Mouse (Mus musculus): ENCODE measurements around the gene Adgrl3.

The Adgrl3 gene

DNA sequence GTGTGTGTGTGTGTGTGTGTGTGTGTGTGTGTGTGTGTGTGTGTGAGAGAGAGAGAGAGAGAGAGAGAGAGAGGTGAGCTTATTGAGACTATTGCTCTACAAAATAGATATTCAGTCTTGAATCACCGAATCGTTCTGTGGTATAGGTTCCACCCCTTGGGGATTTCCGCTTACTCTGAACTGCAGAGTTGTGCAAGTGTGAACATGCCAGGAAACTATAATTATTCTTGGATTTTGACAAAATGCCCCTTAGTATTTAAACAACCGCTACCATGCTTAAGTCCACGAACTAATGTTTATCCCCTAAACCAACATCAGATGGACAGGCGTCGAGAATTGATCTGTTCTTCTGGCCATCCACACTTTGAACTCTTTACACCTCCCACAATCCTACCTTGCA, 57.1 kb downstream of the Adgrl3 start:
- no peak for DNase-seq

DNA sequence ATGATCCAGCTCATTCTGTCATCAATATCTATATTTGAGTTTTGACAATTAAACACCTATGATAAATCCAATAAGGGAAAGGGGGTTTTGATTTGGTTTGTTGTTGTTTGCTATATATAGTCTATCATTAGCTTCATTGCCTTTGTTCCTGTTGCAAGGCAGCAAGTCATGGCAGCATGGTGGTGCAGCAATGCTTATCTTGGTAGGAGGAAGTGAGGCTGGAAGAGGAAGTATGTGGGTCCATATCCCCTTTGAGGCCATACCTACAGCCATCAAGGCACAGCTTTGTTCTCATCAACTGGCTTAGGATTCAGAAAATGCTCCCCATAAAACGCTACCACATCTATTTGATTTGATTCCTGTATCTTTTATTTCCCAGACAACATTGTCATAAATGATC, 58.1 kb downstream of the Adgrl3 start:
- no peak for DNase-seq

DNA sequence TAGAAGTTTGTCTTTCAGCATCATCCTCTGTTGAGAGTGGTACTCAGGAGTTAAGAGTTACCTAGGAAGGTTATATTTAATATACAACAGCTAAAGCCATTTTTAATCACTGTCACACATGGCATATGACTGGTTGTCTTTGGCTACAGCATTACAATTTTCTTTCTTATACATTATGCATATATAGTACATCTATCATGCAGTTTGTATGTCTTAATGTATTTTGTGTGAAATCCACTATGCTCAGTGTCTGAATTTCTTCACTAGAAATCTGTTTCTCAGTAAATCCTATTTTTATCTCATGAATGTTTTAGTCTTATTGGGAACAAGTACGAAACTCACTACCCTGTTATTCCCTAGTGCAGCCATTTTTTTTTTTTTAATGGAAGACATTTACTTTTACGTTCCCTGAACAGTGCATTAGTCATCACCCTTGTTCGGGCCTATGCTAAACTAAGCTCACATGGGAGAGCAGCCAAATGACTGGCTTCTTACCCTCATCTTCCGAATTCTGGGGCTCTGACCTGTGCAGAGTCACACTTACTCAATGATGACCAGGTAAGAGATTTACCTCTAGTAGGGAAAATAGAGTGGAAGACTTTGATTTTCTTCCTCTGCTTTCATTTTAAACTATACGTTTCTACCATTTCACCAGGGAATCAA, 63.9 kb downstream of the Adgrl3 start:
- no peak for DNase-seq

DNA sequence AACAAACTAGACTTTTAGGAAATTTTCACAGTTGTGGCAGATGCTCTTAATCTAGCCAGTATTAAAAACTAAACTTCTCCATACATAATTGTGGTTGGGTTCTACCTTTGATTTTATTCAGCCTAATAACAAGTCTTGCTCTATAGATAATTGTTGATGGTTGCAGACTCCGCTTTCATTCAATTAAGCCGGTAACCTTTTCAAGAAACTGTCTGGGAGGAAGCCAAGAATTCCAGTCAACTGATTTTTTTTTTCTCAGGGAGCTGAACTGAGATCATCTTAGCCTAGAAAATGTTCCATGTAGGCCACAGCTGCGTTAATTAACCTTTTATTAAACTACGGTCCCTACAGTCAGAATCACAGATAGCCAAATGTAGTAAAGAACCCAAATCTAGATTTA, 65.2 kb downstream of the Adgrl3 start:
- no peak for DNase-seq

DNA sequence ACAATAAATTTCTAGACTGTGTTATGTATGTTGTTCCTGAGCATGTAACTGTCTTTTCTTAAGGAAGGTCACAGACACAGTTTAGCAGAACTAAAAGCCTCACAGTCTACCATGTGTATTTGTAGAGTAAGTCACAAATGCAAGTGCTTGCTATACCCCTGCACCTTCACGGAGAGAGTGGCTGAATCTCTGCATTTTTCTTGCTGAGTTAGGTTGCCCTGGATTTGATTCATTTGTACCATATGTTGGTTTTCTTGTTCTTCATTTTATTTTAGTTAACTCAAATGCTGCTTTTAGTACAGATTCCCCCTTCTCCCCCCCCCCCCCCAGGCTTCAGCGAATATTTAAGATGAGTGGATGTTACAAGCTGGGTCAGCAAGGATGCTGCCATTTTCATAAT, 68.7 kb downstream of the Adgrl3 start:
- no peak for DNase-seq

DNA sequence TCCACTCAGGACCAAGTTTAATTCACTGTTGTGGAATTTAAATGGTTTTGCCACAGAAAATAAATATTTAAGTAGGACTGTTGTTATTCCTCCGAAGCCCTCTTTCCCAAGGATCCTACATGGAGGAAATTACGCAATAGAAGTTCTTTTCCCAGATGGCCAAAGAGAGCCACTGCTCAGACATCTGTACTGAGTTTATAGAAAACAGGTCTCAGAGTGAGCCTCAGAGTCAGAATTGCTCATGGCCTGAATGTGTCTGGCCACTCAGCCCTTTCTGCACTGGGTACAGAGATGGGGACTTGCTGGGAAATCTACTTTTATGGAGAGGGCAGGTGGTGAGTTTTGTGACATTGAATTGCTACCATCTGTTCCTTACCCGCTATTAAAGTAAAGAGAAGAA, 74.7 kb downstream of the Adgrl3 start:
- no peak for DNase-seq

DNA sequence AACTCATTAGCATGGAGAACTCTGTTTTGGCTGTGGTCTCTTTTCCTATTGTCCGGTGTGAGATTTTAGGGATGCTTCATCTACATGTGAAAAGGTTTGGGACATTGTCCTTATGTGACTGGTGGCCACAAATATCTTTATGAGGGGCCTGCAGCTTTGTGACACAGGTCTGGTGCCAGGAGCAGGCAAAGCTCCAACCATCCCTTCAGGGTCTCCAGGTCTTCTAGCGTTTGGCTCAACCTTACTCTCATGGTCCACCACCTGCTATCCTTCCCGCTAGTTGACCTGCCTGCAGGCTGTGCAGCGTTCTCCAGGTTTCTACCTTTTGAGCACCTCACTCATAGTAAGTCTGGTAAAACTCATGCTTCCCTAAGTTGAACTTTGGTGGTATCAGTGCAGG, 77.2 kb downstream of the Adgrl3 start:
- no peak for DNase-seq

DNA sequence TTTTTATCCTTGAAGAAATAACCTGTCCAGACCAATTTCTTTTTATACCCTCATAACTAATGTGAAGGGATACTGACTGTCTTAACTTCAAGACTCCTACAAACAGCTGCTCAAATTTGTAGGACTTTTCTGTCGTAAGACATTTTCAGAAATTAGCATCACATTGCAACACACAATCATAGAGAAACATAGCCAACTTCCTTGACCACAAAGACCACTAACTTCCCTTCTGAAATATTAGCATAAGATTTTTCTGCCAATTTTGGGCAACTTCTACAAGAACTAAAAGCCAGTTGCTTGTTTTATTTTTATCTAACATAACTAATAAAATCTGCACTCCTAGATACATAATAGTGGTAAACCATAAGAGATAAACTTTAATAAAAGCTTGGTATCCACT, 87.5 kb downstream of the Adgrl3 start:
- DNase-seq = no peak

DNA sequence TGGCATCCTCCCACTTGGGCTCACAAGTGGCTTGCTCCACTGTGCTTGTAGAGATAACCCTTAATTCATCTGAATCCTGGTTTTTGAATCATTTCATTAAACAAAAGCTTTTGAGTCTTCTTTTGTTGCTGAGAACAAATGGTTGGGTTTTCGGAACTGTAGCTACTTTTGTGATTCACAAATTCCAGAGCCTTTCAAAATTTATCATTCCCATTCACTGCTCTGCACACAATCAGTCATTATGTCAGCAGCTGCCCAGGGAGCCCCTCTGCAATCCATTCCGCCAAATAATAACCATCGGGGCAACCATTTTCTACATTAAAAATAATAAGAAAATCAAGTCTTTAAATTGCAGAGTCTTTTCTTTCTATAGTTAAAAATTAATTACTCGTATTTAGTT, 104.5 kb downstream of the Adgrl3 start:
- DNase-seq = no peak

DNA sequence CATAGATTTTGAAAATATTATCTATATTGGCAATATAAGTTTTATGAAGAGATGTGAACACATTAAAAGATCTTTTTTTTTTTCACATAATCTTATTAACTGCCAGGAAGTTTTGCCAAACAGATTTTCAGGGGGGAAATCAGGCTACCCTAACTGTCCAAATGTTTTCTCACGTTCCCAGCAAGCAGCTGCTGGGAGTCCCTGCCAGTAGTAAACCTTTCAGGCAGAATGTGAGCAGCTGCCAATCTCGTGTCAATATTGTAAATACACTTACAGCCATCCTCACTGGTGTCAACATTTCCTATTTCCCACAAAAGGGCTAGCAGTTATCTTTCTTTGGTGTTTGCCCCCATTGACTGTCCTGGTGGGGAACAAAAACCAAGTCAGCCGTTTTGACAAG, 107.7 kb downstream of the Adgrl3 start:
- DNase-seq = no peak

DNA sequence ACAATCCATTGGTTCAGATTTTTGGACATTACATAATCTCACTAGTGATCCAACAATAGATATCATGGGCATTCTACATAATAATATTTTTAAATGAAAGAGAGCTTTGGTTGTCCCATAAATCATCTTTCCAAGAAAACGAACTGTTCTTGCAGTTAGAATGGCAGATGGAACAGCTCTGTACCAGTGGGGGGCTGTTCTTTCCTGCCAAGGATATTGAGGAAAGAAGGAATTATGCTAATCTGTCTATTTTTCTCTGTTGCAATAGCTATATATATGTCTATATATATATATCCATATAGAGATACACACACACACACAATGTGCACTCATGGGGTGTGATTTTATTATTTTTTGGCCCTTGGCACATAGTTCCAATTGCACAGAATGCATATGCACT, 116.5 kb downstream of the Adgrl3 start:
- no peak for DNase-seq

DNA sequence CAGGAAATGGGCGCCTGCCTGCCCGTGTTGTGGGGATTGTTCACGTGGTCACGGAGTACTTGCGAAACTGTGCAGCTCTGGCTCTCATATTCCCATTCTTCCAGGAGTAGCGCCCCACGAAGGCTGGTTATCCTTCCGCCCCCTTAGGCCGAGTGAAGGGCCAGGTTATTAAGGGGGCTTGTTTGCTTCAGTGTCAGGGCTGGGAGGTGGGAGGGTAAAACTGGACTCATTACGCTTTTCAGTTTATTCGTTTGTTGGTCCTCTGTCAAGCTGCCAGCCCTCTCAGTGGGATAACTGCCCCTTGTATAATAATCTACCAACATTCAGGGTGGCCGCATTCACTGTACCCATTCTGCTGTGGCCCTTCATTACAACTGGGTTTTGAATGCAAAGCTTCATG, 135.9 kb downstream of the Adgrl3 start:
- DNase-seq = no peak

DNA sequence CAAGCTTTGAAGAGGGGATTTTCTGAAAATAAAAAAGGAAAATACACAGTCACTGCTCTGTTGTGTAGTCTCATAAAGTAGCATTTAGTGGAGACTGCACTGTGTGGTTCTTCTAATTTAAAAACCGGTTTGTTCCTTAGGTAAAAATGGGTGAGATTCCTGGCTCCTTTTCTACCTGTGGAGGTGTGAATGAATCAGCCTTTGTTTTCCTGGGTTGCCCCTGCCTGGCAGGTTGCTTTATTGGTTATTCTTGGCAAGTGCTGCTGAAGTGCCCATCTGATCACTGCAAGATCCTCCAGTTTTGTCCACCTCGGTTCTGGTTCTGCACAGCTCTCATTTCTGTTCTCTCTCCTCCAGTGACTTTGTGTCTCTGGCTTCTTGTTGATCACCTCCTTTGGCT, 136.3 kb downstream of the Adgrl3 start:
- DNase-seq = no peak

DNA sequence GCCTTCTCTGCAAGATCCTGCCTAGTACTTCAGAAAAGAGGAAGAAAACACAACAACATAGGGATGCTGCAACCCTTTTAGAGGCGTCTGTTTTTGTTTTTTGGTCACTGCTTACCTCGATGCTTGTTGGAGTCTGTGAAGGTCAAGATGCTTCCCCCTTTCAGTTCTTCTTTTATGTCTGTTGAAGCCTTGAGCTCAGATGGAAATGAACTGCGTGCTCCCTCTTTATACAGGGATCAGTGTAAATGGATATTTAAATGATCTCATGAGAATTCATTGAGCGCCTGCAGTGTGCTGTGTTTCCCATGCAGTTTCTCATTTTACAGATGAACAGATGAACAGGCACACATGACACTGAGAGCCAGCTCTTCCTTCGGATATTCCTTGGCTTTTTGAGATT, 136.9 kb downstream of the Adgrl3 start:
- DNase-seq = no peak

DNA sequence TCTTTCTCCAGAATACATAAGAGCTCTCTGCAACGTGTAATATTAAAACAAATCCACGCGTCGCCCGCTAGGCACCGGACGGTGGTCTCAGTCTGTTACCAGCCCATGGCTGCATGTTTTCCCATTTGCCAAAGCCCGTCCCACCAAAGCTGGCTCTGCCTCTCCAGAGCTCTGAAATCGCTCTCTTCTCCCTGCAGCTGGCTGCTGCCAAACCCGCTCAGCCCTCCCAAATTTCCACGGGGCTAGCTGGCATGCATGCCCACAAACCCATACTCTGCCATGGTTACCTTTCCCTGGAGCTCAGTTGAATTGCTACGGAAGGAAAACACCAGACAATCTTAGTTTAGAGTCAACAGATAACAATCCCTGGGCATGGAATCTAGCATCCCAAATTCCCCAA, 139.1 kb downstream of the Adgrl3 start:
- no peak for DNase-seq

DNA sequence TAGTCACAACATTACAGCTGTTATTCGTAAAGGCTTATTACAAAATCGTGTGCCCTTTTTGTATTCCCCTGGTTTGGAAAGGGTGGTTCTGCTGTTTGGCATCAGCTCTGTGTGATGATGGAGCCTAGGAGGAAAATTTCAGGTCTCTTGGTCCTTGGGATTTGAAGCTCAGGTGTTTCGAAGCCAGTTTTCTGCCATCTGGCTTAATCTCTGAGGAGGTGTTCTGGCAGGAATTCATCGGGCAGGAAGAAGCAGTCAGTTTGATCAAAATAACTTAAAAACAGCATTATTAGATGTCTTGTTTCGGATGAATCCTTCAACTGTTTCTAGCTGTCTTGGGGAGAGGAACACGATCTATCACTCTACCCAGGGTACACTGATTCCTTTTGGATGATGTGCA, 140.5 kb downstream of the Adgrl3 start:
- DNase-seq = no peak

DNA sequence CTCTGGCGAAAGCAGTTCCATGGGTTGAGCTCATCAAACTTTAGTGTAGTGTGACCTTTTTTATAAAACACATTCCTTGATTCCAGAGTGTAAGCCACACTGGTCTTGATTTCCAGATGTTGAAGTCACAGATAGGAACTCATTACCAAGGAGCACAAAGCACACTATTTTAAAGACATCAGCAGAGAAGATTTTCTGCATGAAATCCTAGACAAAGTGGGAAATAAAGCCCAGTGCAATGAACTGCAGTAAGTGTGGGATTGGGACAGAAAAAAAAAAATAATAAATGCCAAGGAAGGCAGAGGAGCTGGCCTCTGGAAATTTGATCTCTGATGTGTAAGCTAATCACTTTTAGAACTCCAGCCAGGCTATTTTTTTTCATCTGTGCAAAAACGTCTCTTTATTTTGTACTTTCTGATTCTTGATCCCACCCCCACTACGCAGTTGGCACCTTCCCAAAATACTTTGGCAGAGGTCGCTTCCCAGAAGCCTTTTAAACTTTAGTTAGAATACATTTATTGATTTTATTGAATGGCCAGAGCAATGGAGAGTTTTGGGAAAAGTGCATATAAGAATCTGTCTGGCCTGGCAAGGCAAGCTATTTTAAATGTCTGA, 169.0 kb downstream of the Adgrl3 start:
- DNase-seq = no peak

DNA sequence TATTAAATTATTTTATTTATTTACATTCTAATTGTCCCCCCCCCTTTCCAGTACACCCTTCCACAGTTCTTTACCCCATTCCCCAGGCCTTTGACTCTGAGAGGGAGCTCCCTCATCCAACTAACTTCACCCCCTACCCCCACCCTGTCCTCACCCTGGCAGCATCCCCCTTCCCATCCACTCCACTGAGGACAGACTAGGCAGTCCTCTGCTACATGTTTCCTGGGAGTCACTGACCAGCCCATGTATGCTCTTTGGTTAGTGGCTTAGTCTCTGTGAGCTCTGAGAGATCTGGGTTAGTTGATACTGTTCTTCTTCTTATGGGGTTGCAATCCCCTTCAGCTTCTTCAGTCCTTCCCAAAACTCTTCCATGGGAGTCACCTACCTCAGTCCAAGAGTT, 180.4 kb downstream of the Adgrl3 start:
- DNase-seq = no peak

DNA sequence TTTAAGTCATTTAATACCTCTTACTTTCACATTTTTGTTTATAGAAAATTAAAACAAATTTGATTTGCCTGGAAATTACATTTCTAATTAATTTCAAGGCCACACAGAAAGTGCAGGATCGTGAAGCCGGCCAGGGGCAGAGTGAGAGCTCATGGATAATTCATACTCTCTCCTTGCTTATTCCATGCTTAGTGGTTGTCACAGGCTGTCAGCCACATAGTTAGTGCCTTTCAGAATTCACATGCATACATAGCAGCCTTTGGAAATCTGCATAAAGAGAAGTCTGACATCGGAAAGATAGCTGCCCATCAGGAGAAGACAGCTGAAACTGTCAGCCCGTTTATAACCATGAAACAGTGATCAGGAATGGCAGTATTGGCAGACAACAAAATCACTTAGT, 181.9 kb downstream of the Adgrl3 start:
- no peak for DNase-seq

DNA sequence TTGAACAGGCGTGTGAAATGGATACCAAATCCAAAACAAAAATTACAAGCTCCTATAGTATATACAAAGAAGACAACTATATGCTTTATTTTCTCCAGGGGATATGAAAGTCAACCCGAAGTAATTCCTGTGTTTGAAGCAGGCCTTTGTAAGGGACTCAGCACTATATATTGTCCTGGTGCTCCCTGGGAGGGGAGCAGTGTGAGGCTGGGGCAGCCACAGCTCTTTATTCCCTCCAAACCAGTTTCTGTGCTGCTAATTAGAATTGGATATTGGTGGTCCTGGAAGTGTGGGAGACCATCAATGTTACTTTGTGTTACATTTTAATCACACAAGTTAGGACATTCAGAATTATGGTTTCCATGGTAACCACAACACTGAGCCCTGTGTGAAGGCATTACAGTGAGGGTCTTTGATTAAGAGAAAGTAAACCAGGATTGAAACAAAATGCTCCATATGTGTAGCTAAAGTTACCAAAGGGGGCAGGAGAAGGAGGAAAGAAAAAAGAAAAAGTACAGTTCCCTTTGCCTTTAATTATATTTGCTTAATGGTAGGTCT, 198.6 kb downstream of the Adgrl3 start:
- no peak for DNase-seq

DNA sequence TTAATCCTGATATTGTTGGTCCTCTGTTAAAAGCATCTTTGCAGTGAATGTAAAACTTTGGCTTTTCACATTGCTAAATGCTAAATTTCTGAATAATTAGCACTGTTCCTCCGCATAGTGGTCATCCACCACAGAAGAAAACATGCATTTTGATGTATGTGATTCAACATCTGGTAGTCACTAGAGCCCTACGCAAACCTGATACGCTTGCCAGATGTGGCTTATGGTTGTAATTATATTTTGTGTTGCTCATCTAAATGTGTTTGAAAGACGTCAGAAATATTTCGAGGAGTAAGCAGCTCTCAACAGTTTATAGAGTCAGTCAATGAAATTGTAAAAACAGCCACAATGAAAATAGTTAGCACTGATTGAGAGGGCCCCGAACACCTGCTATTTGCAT, 204.5 kb downstream of the Adgrl3 start:
- DNase-seq = no peak

DNA sequence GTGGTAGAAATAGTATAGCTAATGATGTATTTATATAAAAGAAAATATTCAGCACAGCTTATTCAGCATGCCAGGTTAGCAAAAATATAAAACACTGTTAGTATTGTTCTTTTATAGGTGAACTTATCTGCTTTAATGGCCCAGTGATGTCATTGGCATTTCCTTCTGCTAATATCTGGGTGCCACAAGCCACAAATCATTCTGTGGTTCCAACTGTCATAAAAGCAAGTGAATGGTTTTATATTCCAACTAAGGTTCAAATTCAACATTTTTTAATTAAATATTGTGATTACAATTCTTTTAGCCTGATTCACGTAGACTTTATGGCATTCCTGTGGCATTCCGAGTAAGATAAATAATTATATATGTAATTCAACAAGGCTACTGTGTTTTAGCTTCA, 205.5 kb downstream of the Adgrl3 start:
- DNase-seq = no peak

DNA sequence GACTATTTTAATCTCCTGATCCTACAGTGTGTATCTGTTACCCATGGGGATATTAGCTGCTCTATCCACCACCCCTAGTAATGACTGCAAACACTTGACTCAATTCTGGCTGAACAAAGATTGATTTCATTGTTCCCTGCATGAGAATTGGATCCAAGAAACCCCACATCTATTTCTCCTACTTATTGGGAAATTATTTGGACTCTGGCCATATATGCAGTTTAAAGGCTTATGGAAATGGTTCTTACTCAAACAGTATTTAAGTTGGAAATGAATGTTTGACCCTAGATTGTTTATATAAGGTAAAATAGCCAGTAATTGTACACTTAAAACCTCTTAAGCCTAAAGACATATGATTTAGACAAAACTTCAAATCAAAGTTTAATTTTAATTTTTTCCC, 207.3 kb downstream of the Adgrl3 start:
- DNase-seq = no peak

DNA sequence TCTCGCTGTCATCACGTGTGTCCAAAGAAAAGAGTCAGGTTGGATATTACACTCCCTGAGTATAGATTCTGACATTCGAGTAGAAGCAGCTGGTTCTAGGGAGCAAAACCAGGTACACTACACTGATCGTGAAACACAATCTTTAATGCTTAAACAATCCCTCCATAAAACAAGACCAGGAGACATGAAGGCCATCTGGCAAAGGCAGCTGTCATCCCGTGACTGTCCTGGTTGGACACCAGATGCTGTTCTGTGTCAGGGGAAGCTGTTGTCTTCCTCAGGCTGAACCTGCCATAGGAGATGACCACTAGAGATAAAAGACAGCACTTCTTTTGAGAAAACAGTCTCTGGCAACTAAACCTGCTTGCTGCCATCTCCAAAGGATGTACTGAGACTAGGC, 228.8 kb downstream of the Adgrl3 start:
- DNase-seq = no peak

DNA sequence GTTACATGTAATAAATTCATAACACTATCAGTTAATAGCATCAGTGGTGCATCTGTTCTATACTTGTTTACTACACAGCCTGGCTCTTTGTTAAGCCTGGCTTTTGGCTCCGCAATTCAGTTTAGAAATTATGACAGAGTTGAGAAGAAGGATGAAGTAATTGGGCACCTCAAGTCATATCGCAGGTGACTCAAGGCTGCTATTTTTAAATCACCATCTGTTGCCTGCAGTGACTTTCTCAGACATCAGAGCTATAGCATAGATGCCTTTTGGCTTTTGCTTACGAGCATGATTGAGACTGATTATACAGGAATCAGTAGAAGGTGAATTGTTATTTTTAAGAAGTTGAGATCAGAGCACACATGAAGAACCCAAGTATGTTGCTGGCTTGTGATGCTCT, 236.2 kb downstream of the Adgrl3 start:
- no peak for DNase-seq

Measured in thymus, postnatal 4 days (tissue).